ENCODE assay signal across 8 mouse cellular contexts in genomic region chr11:119039732-119040512, GRCm38 (mm10). TPM values are rescaled to one million over a fixed set of nuclear protein-coding genes. Genes with fewer than 3 reads are reported as not detected.
DNase-seq lines count a peak whose midpoint lies in the region; TF ChIP-seq lines count a peak whose summit lies in the region.

No protein-coding gene starts in this region.

- 0 out of 2 replicates have a peak, but pooled peaks cover 9% of the 10 kb centered on the region for H3K27me3 ChIP-seq in liver, adult 2 months (ENCODE audit: control insufficient read depth, insufficient read depth, low read length)
- peaks cover 90% of the 10 kb centered on the region for H3K27me3 ChIP-seq in embryonic facial prominence, embryonic 10.5 days (replicated peaks; ENCODE audit: low read depth, poor library complexity, severe bottlenecking)
- peaks cover 10% of the 10 kb centered on the region for H3K27me3 ChIP-seq in myocyte (ENCODE audit: control insufficient read depth, insufficient read depth, insufficient read length)

- H3K79me2 ChIP-seq in liver, adult 2 months (ENCODE audit: control insufficient read depth, insufficient read depth, low read length) = no peaks in the 10 kb centered on the region
- H3K79me2 ChIP-seq in myocyte (ENCODE audit: control insufficient read depth, insufficient read depth) = peaks cover 13% of the 10 kb centered on the region

- no peak for TF ChIP-seq POLR2A in liver, adult 2 months (IDR thresholded peaks at IDR 0.05; ENCODE audit: extremely low read depth, insufficient read depth, low read length)
- no peak for TF ChIP-seq POLR2A in myocyte (IDR thresholded peaks at IDR 0.05; ENCODE audit: insufficient read length, low read depth)

- peak overlapping the region; percentile 53 for H3ac ChIP-seq in myocyte (ENCODE audit: control insufficient read depth, insufficient read length)

- peak overlapping the region; percentile 94 for H3K4me3 ChIP-seq in liver, adult 2 months (ENCODE audit: insufficient read depth, low read depth, low read length)
- peak overlapping the region; percentile 83 for H3K4me3 ChIP-seq in embryonic facial prominence, embryonic 10.5 days
- peak overlapping the region; percentile 45 for H3K4me3 ChIP-seq in myocyte

- H3K36me3 ChIP-seq in liver, adult 2 months (ENCODE audit: control insufficient read depth, insufficient read depth, low read length) = no peaks in the 10 kb centered on the region; the same call in 1 of the 2 replicates
- peaks cover 10% of the 10 kb centered on the region for H3K36me3 ChIP-seq in embryonic facial prominence, embryonic 10.5 days (replicated peaks)
- no peaks in the 10 kb centered on the region for H3K36me3 ChIP-seq in myocyte (ENCODE audit: control insufficient read depth, insufficient read depth)

- no peak overlapping the region for H3K27ac ChIP-seq in liver, adult 2 months (replicated peaks; ENCODE audit: insufficient read depth, low read depth, low read length)
- peak overlapping the region; percentile 93 for H3K27ac ChIP-seq in embryonic facial prominence, embryonic 10.5 days (replicated peaks)

- DNase-seq in liver, adult 2 months (ENCODE audit: extremely low read depth, low read depth, low spot score) = no peak
- no peak for DNase-seq in liver
- peak; percentile 28 for DNase-seq in embryonic facial prominence, embryonic 10.5 days (ENCODE audit: low spot score)
- peak; percentile 22 for DNase-seq in induced T-regulatory cell, adult 2 months (ENCODE audit: low read depth)
- no peak for DNase-seq in layer of hippocampus, postnatal 10 days (ENCODE audit: low spot score in 2 of 2)
- DNase-seq in frontal cortex, adult 2 months (ENCODE audit: extremely low spot score in 1 of 2, low spot score in 1 of 2) = no peak
- no peak for DNase-seq in frontal cortex, postnatal 25 days (ENCODE audit: low spot score in 2 of 2)

- peak overlapping the region; percentile 97 for H3K9ac ChIP-seq in liver, adult 2 months (ENCODE audit: low read depth, low read length)

- TF ChIP-seq CTCF in liver, adult 2 months (IDR thresholded peaks at IDR 0.05; ENCODE audit: low read depth, low read length) = no peak

- no peaks in the 10 kb centered on the region for H3K9me3 ChIP-seq in embryonic facial prominence, embryonic 10.5 days

- H3K4me1 ChIP-seq in liver, adult 2 months (ENCODE audit: control insufficient read depth, insufficient read depth, low read length) = peaks cover 19% of the 10 kb centered on the region
- peaks cover 98% of the 10 kb centered on the region for H3K4me1 ChIP-seq in embryonic facial prominence, embryonic 10.5 days

- 32% methylated on average over 21 of the region's 21 CpGs for WGBS in liver, adult 2 months
- WGBS in embryonic facial prominence, embryonic 10.5 days = 2% methylated on average over 21 of the region's 21 CpGs

- H3K4me2 ChIP-seq in myocyte (ENCODE audit: low read depth) = peak overlapping the region; percentile 89

TF ChIP-seq in myocyte, 11 proteins besides CTCF, POLR2A, EP300 and RAD21:
- TF ChIP-seq REST (IDR thresholded peaks at IDR 0.05; ENCODE audit: insufficient read depth, insufficient read length) = no peak
- no peak for TF ChIP-seq TCF3 (IDR thresholded peaks at IDR 0.05; ENCODE audit: insufficient read length, low read depth)
- no peak for TF ChIP-seq MAX (IDR thresholded peaks at IDR 0.05; ENCODE audit: low read depth)
- no peak for TF ChIP-seq E2F4 (IDR thresholded peaks at IDR 0.05; ENCODE audit: insufficient read depth)
- no peak for TF ChIP-seq USF1 (IDR thresholded peaks at IDR 0.05; ENCODE audit: low read depth)
- TF ChIP-seq MYOG (IDR thresholded peaks at IDR 0.05; ENCODE audit: control insufficient read depth in 1 of 3, insufficient read depth in 1 of 3, insufficient read length in 2 of 3, low read depth in 2 of 3) = no peak
- TF ChIP-seq SRF (IDR thresholded peaks at IDR 0.05; ENCODE audit: control insufficient read depth, insufficient read length, low read depth) = no peak
- TF ChIP-seq MYOD1 (IDR thresholded peaks at IDR 0.05; ENCODE audit: control insufficient read depth in 1 of 3, insufficient read length in 2 of 3, low read depth in 2 of 3) = no peak
- no peak for TF ChIP-seq TCF12 (IDR thresholded peaks at IDR 0.05; ENCODE audit: insufficient read depth, poor library complexity, severe bottlenecking)
- no peak for TF ChIP-seq CEBPB (IDR thresholded peaks at IDR 0.05; ENCODE audit: insufficient read depth, poor library complexity, severe bottlenecking)
- TF ChIP-seq POLR2AphosphoS2 (IDR thresholded peaks at IDR 0.05; ENCODE audit: insufficient read length, low read depth) = no peak

RNA-seq across cellular contexts. Expression of gene Cbx8, which starts 0.8 kb away (rescaled TPM):
- total RNA-seq in liver, adult 2 months (2014; rRNA removed) = 4.3 and 5.1 TPM in 2 replicates
- 1.7 and 4.4 TPM in 2 replicates for polyA plus RNA-seq in liver, adult 2 months (2012; rRNA removed)
- 11.6 and 12.4 TPM in 2 replicates for polyA plus RNA-seq in embryonic facial prominence, embryonic 10.5 days (2016; fragmentation: Nextera tagmentation; extraction: Ambion mirVana)
- 4.9 TPM for polyA plus RNA-seq in myocyte (2012; fragmentation: generic; extraction: Trizol)
- total RNA-seq in layer of hippocampus, postnatal 10 days (2021) = 10 to 100 TPM; 12.4 to 13.1 TPM
- 6.9 and 7.6 TPM in 2 replicates for polyA plus RNA-seq in frontal cortex, adult 2 months (2012; rRNA removed)

RNA-seq across cellular contexts. Expression of gene Cbx2, which starts 17.2 kb away (rescaled TPM):
- total RNA-seq in liver, adult 2 months (2014; rRNA removed) = 3.9 and 4.9 TPM in 2 replicates
- 2.9 and 4.1 TPM in 2 replicates for polyA plus RNA-seq in liver, adult 2 months (2012; rRNA removed)
- 150 and 152 TPM in 2 replicates for polyA plus RNA-seq in embryonic facial prominence, embryonic 10.5 days (2016; fragmentation: Nextera tagmentation; extraction: Ambion mirVana)
- polyA plus RNA-seq in myocyte (2012; fragmentation: generic; extraction: Trizol) = 10.2 TPM
- total RNA-seq in layer of hippocampus, postnatal 10 days (2021) = 1 to 10 TPM; 4.7 to 5.0 TPM
- 2.8 and 3.3 TPM in 2 replicates for polyA plus RNA-seq in frontal cortex, adult 2 months (2012; rRNA removed)

RNA-seq across cellular contexts. Expression of gene Cbx4, which starts 46.1 kb away (rescaled TPM):
- total RNA-seq in liver, adult 2 months (2014; rRNA removed) = 2.8 and 2.9 TPM in 2 replicates
- 7.9 and 8.2 TPM in 2 replicates for polyA plus RNA-seq in liver, adult 2 months (2012; rRNA removed)
- polyA plus RNA-seq in embryonic facial prominence, embryonic 10.5 days (2016; fragmentation: Nextera tagmentation; extraction: Ambion mirVana) = 4.7 and 5.2 TPM in 2 replicates
- polyA plus RNA-seq in myocyte (2012; fragmentation: generic; extraction: Trizol) = 29.9 TPM
- 10 to 100 TPM; 49.2 to 51.2 TPM for total RNA-seq in layer of hippocampus, postnatal 10 days (2021)
- polyA plus RNA-seq in frontal cortex, adult 2 months (2012; rRNA removed) = 45.4 and 46.4 TPM in 2 replicates

RNA-seq across cellular contexts. Expression of gene Enpp7, which starts 51.9 kb away (rescaled TPM):
- total RNA-seq in liver, adult 2 months (2014; rRNA removed) = not detected in 2 replicates
- not detected in 2 replicates for polyA plus RNA-seq in liver, adult 2 months (2012; rRNA removed)
- not detected in 2 replicates for polyA plus RNA-seq in embryonic facial prominence, embryonic 10.5 days (2016; fragmentation: Nextera tagmentation; extraction: Ambion mirVana)
- not detected for polyA plus RNA-seq in myocyte (2012; fragmentation: generic; extraction: Trizol)
- total RNA-seq in layer of hippocampus, postnatal 10 days (2021) = not detected
- 0.08 and 0.10 TPM in 2 replicates for polyA plus RNA-seq in frontal cortex, adult 2 months (2012; rRNA removed)

Comparison
In these comparisons a context has a peak if more than half of its experiments do, and no peak if none do; other contexts are left out.
1. DNase-seq: peak in embryonic facial prominence, embryonic 10.5 days (single experiment) and induced T-regulatory cell, adult 2 months (single experiment); none in liver, adult 2 months (single experiment), liver (single experiment), layer of hippocampus, postnatal 10 days (0 of 2), frontal cortex, adult 2 months (0 of 2) and frontal cortex, postnatal 25 days (0 of 2).
2. RNA of gene Cbx2, which starts 17.2 kb away (polyA plus RNA-seq): 150 to 152 TPM in embryonic facial prominence, embryonic 10.5 days; 10.2 TPM in myocyte (single experiment), 2.8 to 3.3 TPM in frontal cortex, adult 2 months and 2.9 to 4.1 TPM in liver, adult 2 months; every median in the first group is over 10 times any median in the second.
3. Peak in every context shown above with its lines, with median percentiles within 50 percentile points of each other: H3K4me3 ChIP-seq.